Mouse (Mus musculus) effector memory CD4-positive, alpha-beta T cell, adult 5 months (primary cell): Measurements from ENCODE around the gene Dpep3. TPM values are rescaled to one million over a fixed set of nuclear protein-coding genes. Genes with fewer than 3 reads are reported as not detected.

Experiments
- polyA plus RNA-seq: library from polyadenylated mRNA; unstranded; fragments of 100-300 nt; shearing (Covaris generic); gene quantifications from one replicate; pipeline ENCODE4 v1.2.1, GENCODE M21; 2017

Gene Dpep3
- not detected for polyA plus RNA-seq

GRCm38 (mm10) chr8:105979325-105979724, at the start of gene Dpep3:
Dpep3 (minus strand) TSS chr8:105979429.

DNA sequence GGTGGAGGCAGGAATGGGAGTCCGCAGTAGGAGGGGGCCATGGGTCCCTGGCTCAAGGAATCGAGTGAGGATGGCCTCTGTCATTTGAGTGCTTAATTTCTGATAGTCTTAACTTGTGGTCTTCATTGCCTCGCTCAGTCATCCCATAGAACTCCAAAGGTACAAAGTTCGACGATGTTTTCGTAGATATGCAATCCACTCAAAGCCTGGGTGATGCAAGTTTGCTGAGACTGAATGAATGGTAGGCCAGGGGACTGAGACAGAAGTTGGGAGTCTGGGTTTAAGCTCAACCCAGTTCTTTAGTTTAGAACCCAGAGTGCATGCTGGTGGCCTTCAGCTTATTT, 32.4 kb upstream of the Dpep3 start, which contains the start of gene Ddx28:
TSS of gene Ddx28 (minus strand) at position 240 of the 344 bp plus-strand sequence.

GRCm38 (mm10) chr8:106005875-106006274, 26.6 kb upstream of the Dpep3 start, which contains the start of gene Dpep2nb:
Dpep2nb (minus strand) TSS chr8:106005975.

GRCm38 (mm10) chr8:105990856-105991387, 11.7 kb upstream of the Dpep3 start, which contains the start of gene Dus2:
Dus2 (plus strand) TSS chr8:105991337.

GRCm38 (mm10) chr8:105965905-105966341, 13.3 kb downstream of the Dpep3 start, which contains the start of gene Slc12a4:
Slc12a4 (minus strand) TSS chr8:105966097.

GRCm38 (mm10) chr8:105943321-105943739, 35.9 kb downstream of the Dpep3 start, which contains the start of gene Lcat:
Lcat (minus strand) TSS chr8:105943382.

GRCm38 (mm10) chr8:105938306-105938669, 40.9 kb downstream of the Dpep3 start, which contains the start of gene Psmb10:
Psmb10 (minus strand) TSS chr8:105938444.

GRCm38 (mm10) chr8:105933762-105934161, 45.5 kb downstream of the Dpep3 start, which contains the start of gene Ctrl:
Ctrl (minus strand) TSS chr8:105933862.

Other genes with a start within 250 kb of the Dpep3 start
- 5.1 TPM for gene Gfod2, start 220.8 kb downstream of the Dpep3 start, polyA plus RNA-seq
- 50.6 TPM for gene Ranbp10, start 152.1 kb downstream of the Dpep3 start, polyA plus RNA-seq
- gene Tsnaxip1, start 151.7 kb downstream of the Dpep3 start, polyA plus RNA-seq, result not detected
- gene Cenpt, start 126.2 kb downstream of the Dpep3 start, polyA plus RNA-seq, result 14.2 TPM
- 14.2 TPM for gene Thap11, start 124.3 kb downstream of the Dpep3 start, polyA plus RNA-seq
- 12.5 TPM for gene Nutf2, start 118.8 kb downstream of the Dpep3 start, polyA plus RNA-seq
- gene Edc4, start 98.5 kb downstream of the Dpep3 start, polyA plus RNA-seq, result 74.2 TPM
- gene Nrn1l, start 85.9 kb downstream of the Dpep3 start, polyA plus RNA-seq, result not detected
- gene Pskh1, start 79.0 kb downstream of the Dpep3 start, polyA plus RNA-seq, result 18.0 TPM
- 0.72 TPM for gene Ctrl, start 45.6 kb downstream of the Dpep3 start, polyA plus RNA-seq
- gene Psmb10, start 41.0 kb downstream of the Dpep3 start, polyA plus RNA-seq, result 214 TPM
- gene Lcat, start 36.0 kb downstream of the Dpep3 start, polyA plus RNA-seq, result 0.27 TPM
- 13.7 TPM for gene Slc12a4, start 13.3 kb downstream of the Dpep3 start, polyA plus RNA-seq
- gene Dus2, start 11.9 kb upstream of the Dpep3 start, polyA plus RNA-seq, result 37.3 TPM
- not detected for gene Dpep2nb, start 26.5 kb upstream of the Dpep3 start, polyA plus RNA-seq
- 7.9 TPM for gene Ddx28, start 32.5 kb upstream of the Dpep3 start, polyA plus RNA-seq
- gene Nfatc3, start 79.4 kb upstream of the Dpep3 start, polyA plus RNA-seq, result 184 TPM
- gene Esrp2, start 157.5 kb upstream of the Dpep3 start, polyA plus RNA-seq, result 0.14 TPM
- gene Pla2g15, start 171.0 kb upstream of the Dpep3 start, polyA plus RNA-seq, result 2.9 TPM
- 31.8 TPM for gene Slc7a6, start 189.4 kb upstream of the Dpep3 start, polyA plus RNA-seq
- 70.6 TPM for gene Slc7a6os, start 231.5 kb upstream of the Dpep3 start, polyA plus RNA-seq
- 35.1 TPM for gene Prmt7, start 231.5 kb upstream of the Dpep3 start, polyA plus RNA-seq